Mouse (Mus musculus) small intestine, adult 2 months (tissue): ENCODE measurements around the gene Cxadr.

Experiments used
- CTCF ChIP-seq: fragments of 200-500 bp; IDR thresholded peaks from 2 replicates; pipeline ENCODE4 v1.5.1; 2012; ENCODE audit warnings: low read depth, mild to moderate bottlenecking, control low read depth, inconsistent platforms, low read length, moderate library complexity, mixed read lengths; ENCODE audit not compliant: insufficient replicate concordance, insufficient read length; ENCODE audit errors: extremely low read depth
- POLR2A ChIP-seq: fragments of 200-500 bp; IDR thresholded peaks from 2 replicates; pipeline ENCODE4 v1.6.1; 2012; ENCODE audit warnings: low read depth, mild to moderate bottlenecking, control low read depth, inconsistent platforms, low read length, moderate library complexity

DNA sequence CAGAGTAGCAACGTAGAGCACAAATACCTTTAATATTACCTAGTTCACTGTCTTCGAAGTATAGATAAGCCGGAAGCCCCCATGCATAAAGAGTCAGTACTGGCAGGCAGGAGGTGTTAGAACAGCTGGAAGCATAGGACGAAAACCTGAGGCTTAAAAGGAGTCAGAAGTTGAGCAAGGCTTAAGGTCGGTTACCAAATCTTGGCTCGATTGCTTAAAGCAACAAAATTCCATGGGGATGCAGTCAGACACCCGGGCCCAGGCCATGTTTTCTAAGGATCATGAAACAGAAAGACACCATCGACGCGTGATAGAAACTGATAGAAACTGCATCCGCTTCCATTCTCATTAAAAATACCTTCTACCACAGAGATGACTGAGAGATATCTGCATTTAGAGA lies 35.5 kb upstream of the Cxadr start:
- TF ChIP-seq POLR2A (no peak), CTCF (no peak)
